Mouse (Mus musculus): ENCODE results near the gene Gm20532.

DNA sequence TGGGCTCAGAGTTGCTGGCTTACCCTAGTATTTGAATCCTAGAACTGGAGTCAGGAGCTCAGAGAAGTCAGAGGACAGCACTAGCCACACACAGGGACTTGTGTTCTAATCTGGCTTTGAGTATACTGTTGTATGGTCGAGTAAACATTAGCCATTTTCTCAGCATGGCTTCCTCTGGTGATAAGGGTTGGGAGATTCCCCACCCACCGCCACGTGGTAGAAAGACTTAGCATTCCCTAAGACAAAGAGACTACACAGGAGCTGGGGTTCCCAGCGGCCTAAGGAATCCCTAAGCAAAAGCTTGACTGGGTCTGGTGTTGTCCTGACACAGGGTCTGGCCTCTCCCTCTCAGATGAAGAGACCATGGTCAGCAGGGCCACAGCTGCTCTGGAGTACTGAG, 10.0 kb upstream of the Gm20532 start:
- TF ChIP-seq CTCF (IDR thresholded peaks at IDR 0.05; ENCODE audit: extremely low read depth, insufficient read length, insufficient replicate concordance, low read depth, low read length) (no peak), POLR2A (IDR thresholded peaks at IDR 0.05; ENCODE audit: low read depth, low read length) (no peak)

Data from small intestine, adult 2 months (tissue).